Mouse (Mus musculus) liver, embryonic 14.5 days (tissue): Measurements from ENCODE around the gene Gclm.

ENCODE experiments used
- CTCF ChIP-seq: IDR thresholded peaks from 2 replicates; pipeline ENCODE4 v1.5.1; 2016; ENCODE audit warnings: antibody characterized with exemption, low read depth, control low read depth
- EP300 ChIP-seq: IDR thresholded peaks from 2 replicates; pipeline ENCODE4 v1.6.1; 2016; ENCODE audit warnings: antibody characterized with exemption, low read depth

GRCm38 (mm10) chr3:122313936-122314335 is 68.6 kb downstream of the Gclm start:
- TF ChIP-seq CTCF (no peak), EP300 (no peak)
